Mouse (Mus musculus): ENCODE data around the gene Rbm18.

DNA sequence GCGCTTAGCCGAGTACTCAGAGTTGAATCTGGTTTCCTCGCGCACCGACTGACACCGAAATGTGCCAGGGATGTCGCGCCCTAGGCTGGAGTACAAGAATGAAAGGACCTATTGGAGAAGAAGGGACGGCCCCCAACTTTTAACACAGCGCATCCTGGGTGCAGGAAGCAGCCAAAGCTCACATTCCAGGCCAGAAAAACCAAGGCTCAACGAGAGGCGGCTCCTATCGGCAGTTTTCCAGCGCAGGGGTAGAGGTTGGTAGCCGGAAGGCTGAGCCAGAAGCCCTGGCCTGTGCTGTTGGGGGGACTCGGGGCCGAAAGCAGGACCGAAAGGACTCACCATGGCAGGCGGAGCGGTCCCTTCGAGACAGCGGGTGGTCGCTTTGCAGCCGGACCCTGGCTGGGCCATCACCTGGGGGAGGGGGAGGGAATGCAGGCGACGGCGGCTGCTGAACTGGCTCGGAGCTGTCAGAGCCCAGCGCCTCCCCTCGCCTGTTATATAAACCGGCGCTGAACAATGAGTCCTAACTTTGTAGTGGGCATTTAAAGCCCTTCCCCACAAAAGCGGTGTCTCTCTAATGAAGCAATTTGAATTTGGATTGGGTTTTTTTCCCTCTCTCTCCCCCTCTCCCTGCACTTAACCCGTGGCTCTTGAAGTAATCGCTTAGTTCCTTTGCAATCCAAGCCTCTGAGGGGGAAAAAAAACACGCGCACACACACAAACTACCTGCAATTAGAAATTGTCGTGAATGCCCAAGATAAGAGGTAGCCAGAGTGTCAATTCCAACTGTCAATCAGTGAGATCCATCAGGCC, 32.8 kb downstream of the Rbm18 start:
- TF ChIP-seq CTCF (IDR thresholded peaks at IDR 0.05; ENCODE audit: low read depth) (no peak), EP300 (optimal IDR thresholded peaks at IDR 0.05) (no peak)
